Mouse (Mus musculus): ENCODE measurements around the gene Lzic. TPM values are rescaled to one million over a fixed set of nuclear protein-coding genes. Genes with fewer than 3 reads are reported as not detected.

Lzic gene
- polyA plus RNA-seq, 1 experiment from 2014 or later = 61.5 TPM

DNA sequence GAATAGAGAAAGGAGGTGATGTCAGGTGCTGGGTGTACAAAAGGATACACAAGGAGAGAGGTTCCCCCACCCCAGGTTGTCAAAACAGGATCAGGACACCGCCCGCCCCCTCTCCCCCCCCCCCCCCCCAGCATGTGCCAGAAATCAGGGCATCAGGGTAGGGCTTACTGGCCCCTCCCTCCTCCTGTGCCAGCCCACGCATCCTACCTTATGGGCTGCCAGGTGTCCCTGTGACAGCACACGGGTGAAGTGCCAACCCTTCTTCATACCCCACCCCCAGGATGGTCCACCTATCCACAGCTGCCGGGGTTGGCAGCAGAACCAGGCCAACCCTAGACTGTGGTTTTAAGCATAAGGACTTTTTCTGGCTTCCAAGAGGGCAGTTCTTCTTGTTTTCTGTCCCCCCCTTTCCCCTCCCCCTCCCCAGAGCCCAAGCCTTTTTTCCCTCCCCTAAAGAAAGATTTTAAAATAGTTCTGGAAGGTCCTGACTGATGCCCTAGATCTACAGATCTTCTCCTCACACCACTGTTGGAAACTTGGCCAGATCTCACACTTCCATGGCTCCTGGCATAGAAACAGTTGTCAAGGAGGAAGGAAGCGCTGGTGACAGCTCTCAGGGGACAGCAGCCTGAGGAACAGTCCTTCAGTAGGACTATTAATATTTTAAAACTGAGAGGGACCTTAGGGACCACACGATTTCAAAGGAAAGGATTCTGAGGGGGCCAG is 23.3 kb upstream of the Lzic start:
- WGBS = 78% methylated on average over 4 of the region's 7 CpGs
- DNase-seq (ENCODE audit: low spot score) = no peak

DNA sequence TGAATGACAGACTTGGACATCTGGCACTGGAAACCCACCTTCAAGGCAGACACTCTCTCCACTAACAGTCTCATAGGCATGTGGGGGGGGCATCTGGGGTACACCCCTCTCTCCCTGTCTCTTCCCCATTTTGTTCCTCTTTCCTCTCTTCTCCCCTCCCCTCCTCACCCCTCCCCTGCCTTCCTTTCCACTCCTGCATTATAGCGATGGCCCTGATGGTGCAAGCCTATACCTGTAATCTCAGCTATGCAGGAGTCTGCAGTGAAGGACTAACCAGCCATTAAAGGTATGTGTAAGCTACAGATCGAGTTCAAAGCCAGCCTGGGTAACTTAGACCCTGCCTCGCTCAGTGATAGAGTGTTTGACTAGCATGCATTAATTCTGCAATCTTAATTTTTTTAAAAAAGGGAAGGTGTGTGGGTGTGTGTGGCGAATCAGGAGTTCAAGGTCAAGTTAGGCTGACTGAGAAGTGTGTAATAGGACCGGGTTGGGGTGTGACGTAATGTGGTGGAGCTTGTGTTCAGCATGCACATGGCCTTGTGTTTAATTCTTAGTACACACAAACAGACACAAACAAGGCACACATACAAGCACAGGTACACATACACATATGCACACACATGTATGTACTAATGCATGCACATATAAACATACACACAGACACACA is 22.6 kb upstream of the Lzic start:
- Histone ChIP-seq H3K36me3 (ENCODE audit: control insufficient read depth, insufficient read depth, low read length) (no peaks in the 10 kb centered on the region), H3K4me3 (ENCODE audit: low read depth, low read length) (no peak overlapping the region), H3K4me1 (ENCODE audit: control insufficient read depth, insufficient read depth, low read length) (no peaks in the 10 kb centered on the region), H3K9me3 (ENCODE audit: control insufficient read depth, low read length) (no peaks in the 10 kb centered on the region), H3K4me2 (ENCODE audit: low read depth, severe bottlenecking) (no peak overlapping the region), H3K9ac (ENCODE audit: low read length) (no peak overlapping the region), H3K27ac (replicated peaks; ENCODE audit: low read depth, low read length) (no peak overlapping the region), H3K27me3 (ENCODE audit: control insufficient read depth, insufficient read depth, low read length) (no peaks in the 10 kb centered on the region)
- ATAC-seq (ENCODE audit: insufficient number of reproducible peaks, low FRiP score, low TSS enrichment, low read depth) (no peak), DNase-seq (ENCODE audit: low spot score) (no peak)
- 80% methylated on average over 6 of the region's 6 CpGs for WGBS

More for the DNA sequence above, 23.3 kb upstream of the Lzic start:
- H3K4me2 ChIP-seq (ENCODE audit: low read depth, severe bottlenecking) = no peak overlapping the region
- no peaks in the 10 kb centered on the region for H3K36me3 ChIP-seq (ENCODE audit: control insufficient read depth, insufficient read depth, low read length)
- H3K9ac ChIP-seq (ENCODE audit: low read length) = no peak overlapping the region
- no peak for ATAC-seq (ENCODE audit: insufficient number of reproducible peaks, low FRiP score, low TSS enrichment, low read depth)
- no peak overlapping the region for H3K4me3 ChIP-seq (ENCODE audit: low read depth, low read length)
- H3K4me1 ChIP-seq (ENCODE audit: control insufficient read depth, insufficient read depth, low read length) = no peaks in the 10 kb centered on the region
- H3K27me3 ChIP-seq (ENCODE audit: control insufficient read depth, insufficient read depth, low read length) = no peaks in the 10 kb centered on the region
- H3K9me3 ChIP-seq (ENCODE audit: control insufficient read depth, low read length) = no peaks in the 10 kb centered on the region
- no peak overlapping the region for H3K27ac ChIP-seq (replicated peaks; ENCODE audit: low read depth, low read length)

DNA sequence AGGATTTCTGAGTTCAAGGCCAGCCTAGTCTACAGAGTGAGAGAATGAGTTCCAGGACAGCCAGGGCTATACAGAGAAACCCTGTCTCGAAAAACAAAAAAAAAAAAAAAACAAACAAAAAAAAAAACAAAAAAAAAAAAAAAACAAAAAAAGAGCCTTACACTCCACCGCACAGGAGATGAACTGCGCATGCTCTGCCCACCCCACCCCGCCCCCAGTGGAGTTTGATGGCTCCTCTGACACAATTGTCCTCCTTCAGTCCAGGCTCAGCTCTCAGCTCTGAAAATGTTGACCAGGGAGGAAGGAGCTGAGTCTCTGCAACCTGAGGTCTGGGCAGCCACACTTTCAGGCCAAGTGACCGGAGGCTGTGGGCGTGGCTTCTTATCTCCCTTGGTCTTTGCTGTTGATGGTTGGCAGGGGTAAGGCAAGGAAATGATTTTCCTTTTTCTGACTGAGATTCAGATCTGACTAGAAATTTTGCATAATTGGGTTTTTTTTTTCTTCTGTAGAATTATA is 21.5 kb upstream of the Lzic start:
- Histone ChIP-seq H3K27me3 (ENCODE audit: control insufficient read depth, insufficient read depth, low read length) (no peaks in the 10 kb centered on the region), H3K4me2 (ENCODE audit: low read depth, severe bottlenecking) (no peak overlapping the region), H3K36me3 (ENCODE audit: control insufficient read depth, insufficient read depth, low read length) (0 out of 2 replicates have a peak, but pooled peaks cover 2% of the 10 kb centered on the region), H3K4me3 (ENCODE audit: low read depth, low read length) (no peak overlapping the region), H3K9me3 (ENCODE audit: control insufficient read depth, low read length) (no peaks in the 10 kb centered on the region), H3K27ac (replicated peaks; ENCODE audit: low read depth, low read length) (no peak overlapping the region), H3K9ac (ENCODE audit: low read length) (no peak overlapping the region), H3K4me1 (ENCODE audit: control insufficient read depth, insufficient read depth, low read length) (no peaks in the 10 kb centered on the region)
- no peak for DNase-seq (ENCODE audit: low spot score)
- ATAC-seq (ENCODE audit: insufficient number of reproducible peaks, low FRiP score, low TSS enrichment, low read depth) = no peak
- WGBS = 76% methylated on average over 6 of the region's 6 CpGs

DNA sequence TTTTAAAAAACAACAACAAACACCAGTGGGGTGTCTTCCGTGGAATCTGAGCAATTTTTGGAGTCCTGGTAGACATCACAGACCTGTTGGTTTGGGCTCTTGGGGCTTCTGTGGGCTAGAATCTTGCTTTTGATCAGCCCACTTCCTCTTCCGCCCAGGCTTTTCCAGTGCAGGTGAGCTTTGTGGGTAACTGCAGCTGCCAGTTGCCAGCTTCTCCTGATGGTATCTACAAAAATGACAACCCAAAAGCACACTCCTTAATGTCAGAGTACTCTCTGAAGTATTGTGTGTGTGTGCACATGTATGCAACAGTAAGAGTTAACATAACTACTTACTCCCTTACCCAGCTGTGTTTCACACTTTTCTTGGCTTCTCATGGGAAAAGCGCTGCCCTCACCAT is 15.5 kb upstream of the Lzic start:
- Histone ChIP-seq H3K4me2 (ENCODE audit: low read depth, severe bottlenecking) (no peak overlapping the region), H3K36me3 (ENCODE audit: control insufficient read depth, insufficient read depth, low read length) (peaks cover 6% of the 10 kb centered on the region; the same call in 1 of the 2 replicates), H3K27me3 (ENCODE audit: control insufficient read depth, insufficient read depth, low read length) (no peaks in the 10 kb centered on the region), H3K9ac (ENCODE audit: low read length) (no peak overlapping the region), H3K4me1 (ENCODE audit: control insufficient read depth, insufficient read depth, low read length) (no peaks in the 10 kb centered on the region), H3K9me3 (ENCODE audit: control insufficient read depth, low read length) (no peaks in the 10 kb centered on the region), H3K27ac (replicated peaks; ENCODE audit: low read depth, low read length) (no peak overlapping the region), H3K4me3 (ENCODE audit: low read depth, low read length) (no peak overlapping the region)
- 95% methylated on average over 3 of the region's 3 CpGs for WGBS
- DNase-seq (ENCODE audit: low spot score) (no peak), ATAC-seq (ENCODE audit: insufficient number of reproducible peaks, low FRiP score, low TSS enrichment, low read depth) (no peak)

DNA sequence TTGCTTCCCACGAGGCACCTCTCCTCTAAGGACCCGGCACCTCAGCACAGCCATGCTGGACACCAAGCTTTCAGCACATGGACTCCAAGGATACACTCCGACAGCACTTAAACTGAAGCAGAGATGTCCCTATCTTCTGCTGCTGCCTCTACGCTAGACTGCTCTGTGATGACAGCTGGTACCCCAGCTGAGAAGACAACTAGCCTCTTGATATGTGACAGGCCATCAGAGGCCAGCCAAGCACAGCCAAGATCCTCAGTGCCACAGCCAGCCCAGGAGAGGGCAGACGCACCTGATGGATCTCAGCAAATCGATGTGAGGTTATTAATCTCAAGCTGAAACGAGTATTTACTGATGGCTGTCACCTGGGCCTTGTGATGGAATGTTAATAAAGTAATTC is 9.9 kb upstream of the Lzic start:
- H3K9me3 ChIP-seq (ENCODE audit: control insufficient read depth, low read length) = no peaks in the 10 kb centered on the region
- H3K27me3 ChIP-seq (ENCODE audit: control insufficient read depth, insufficient read depth, low read length) = no peaks in the 10 kb centered on the region
- no peak overlapping the region for H3K27ac ChIP-seq (replicated peaks; ENCODE audit: low read depth, low read length)
- 82% methylated on average over 7 of the region's 7 CpGs for WGBS
- ATAC-seq (ENCODE audit: insufficient number of reproducible peaks, low FRiP score, low TSS enrichment, low read depth) (no peak), DNase-seq (ENCODE audit: low spot score) (no peak)
- no peak overlapping the region for H3K4me2 ChIP-seq (ENCODE audit: low read depth, severe bottlenecking)
- H3K4me3 ChIP-seq (ENCODE audit: low read depth, low read length) = no peak overlapping the region
- H3K9ac ChIP-seq (ENCODE audit: low read length) = no peak overlapping the region
- peaks cover 3% of the 10 kb centered on the region; the same call in 1 of the 2 replicates for H3K36me3 ChIP-seq (ENCODE audit: control insufficient read depth, insufficient read depth, low read length)
- H3K4me1 ChIP-seq (ENCODE audit: control insufficient read depth, insufficient read depth, low read length) = no peaks in the 10 kb centered on the region

DNA sequence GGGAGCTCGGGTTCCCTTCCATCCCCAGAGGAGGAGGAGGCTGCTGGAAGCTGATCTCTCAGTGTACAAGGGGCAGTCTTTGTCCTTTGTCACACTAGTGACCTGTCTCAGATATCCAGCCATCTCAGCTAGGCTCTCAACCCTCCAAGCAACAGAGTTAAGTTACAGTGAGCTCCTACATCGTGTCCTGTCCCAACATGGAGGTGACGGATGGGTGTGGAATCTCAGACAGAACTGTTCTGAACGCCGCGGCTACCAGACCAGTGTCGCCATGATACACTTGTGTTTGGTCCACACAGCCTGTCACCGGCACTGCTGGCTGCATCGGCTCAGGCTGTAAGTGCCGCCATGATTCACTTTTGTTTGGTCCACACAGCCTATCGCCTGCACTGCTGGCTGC is 8.0 kb upstream of the Lzic start, which contains the start of gene Tmem274:
Tmem274 (plus strand) TSS at position 301 of the 400 bp plus-strand sequence.
- ATAC-seq (ENCODE audit: insufficient number of reproducible peaks, low FRiP score, low TSS enrichment, low read depth) = no peak
- no peaks in the 10 kb centered on the region for H3K4me1 ChIP-seq (ENCODE audit: control insufficient read depth, insufficient read depth, low read length)
- H3K4me2 ChIP-seq (ENCODE audit: low read depth, severe bottlenecking) = no peak within 1 kb of the TSS
- WGBS = 85% methylated on average over 11 of the region's 11 CpGs
- H3K27me3 ChIP-seq (ENCODE audit: control insufficient read depth, insufficient read depth, low read length) = no peaks in the 10 kb centered on the region
- no peak within 1 kb of the TSS for H3K27ac ChIP-seq (replicated peaks; ENCODE audit: low read depth, low read length)
- H3K36me3 ChIP-seq (ENCODE audit: control insufficient read depth, insufficient read depth, low read length) = peaks cover 3% of the 10 kb centered on the region; the same call in 1 of the 2 replicates
- H3K9me3 ChIP-seq (ENCODE audit: control insufficient read depth, low read length) = no peaks in the 10 kb centered on the region
- no peak within 1 kb of the TSS for H3K9ac ChIP-seq (ENCODE audit: low read length)
- DNase-seq (ENCODE audit: low spot score) = no peak
- no peak within 1 kb of the TSS for H3K4me3 ChIP-seq (ENCODE audit: low read depth, low read length)

DNA sequence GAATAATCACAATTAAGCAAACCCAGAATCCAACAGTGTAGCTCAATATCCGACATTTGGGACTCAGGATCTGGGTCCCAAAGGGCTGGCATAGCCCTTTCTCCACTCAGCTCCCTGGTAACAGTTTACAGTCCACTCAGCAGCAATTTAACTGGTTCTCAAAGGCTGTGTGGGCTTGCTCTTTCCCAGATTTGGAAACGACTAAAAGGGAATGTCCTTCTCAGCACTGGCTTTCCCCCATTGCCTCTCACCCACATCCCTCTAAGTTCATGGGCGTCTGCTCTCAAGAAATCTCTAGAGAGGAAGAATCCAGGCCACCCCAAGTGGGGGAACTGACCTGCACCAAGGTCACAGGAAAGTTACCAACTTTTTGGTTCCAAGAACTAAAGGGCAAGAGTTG is 463 bp upstream of the Lzic start:
- 58% methylated on average over 3 of the region's 3 CpGs for WGBS
- no peak for ATAC-seq (ENCODE audit: insufficient number of reproducible peaks, low FRiP score, low TSS enrichment, low read depth)

DNA sequence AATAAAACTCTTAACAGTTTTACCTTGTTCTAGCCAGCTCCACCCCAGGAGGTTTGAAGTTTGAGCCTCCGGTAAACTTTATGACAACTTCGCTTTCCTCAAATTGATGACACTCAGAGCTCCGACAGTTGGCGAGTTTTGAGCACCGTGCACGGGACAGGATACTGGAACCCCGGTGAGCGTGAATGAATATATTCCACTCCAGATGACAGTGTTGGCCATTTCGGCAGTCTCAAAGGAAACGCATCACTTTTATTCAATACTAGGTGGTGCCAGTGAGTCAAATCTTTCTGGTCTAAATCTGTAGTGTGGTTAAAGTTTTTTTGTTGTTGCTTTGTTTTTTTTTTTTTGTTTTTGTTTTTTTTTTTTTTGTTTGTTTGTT is 787 bp downstream of the Lzic start:
- H3K27ac ChIP-seq (replicated peaks; ENCODE audit: low read depth, low read length) = peak overlapping the region; percentile 72; the same call in 1 of the 2 replicates
- H3K4me3 ChIP-seq (ENCODE audit: low read depth, low read length) = peak overlapping the region; percentile 76
- peak overlapping the region; percentile 61 for H3K9ac ChIP-seq (ENCODE audit: low read length)
- H3K4me1 ChIP-seq (ENCODE audit: control insufficient read depth, insufficient read depth, low read length) = 0 out of 2 replicates have a peak, but pooled peaks cover 4% of the 10 kb centered on the region
- H3K36me3 ChIP-seq (ENCODE audit: control insufficient read depth, insufficient read depth, low read length) = peaks cover 16% of the 10 kb centered on the region
- ATAC-seq (ENCODE audit: insufficient number of reproducible peaks, low FRiP score, low TSS enrichment, low read depth) (0 out of 2 replicates have a peak, but pooled peaks have one; percentile 27), DNase-seq (ENCODE audit: low spot score) (peak; percentile 38)
- under 1% methylated on average over 10 of the region's 10 CpGs for WGBS
- H3K27me3 ChIP-seq (ENCODE audit: control insufficient read depth, insufficient read depth, low read length) = no peaks in the 10 kb centered on the region
- H3K4me2 ChIP-seq (ENCODE audit: low read depth, severe bottlenecking) = peak overlapping the region; percentile 67
- H3K9me3 ChIP-seq (ENCODE audit: control insufficient read depth, low read length) = no peaks in the 10 kb centered on the region

More for the DNA sequence above, 463 bp upstream of the Lzic start:
- H3K9ac ChIP-seq (ENCODE audit: low read length) = peak overlapping the region; percentile 61
- H3K9me3 ChIP-seq (ENCODE audit: control insufficient read depth, low read length) = no peaks in the 10 kb centered on the region
- peaks cover 11% of the 10 kb centered on the region for H3K36me3 ChIP-seq (ENCODE audit: control insufficient read depth, insufficient read depth, low read length)
- no peak for DNase-seq (ENCODE audit: low spot score)
- H3K27ac ChIP-seq (replicated peaks; ENCODE audit: low read depth, low read length) = no peak overlapping the region; the same call in 1 of the 2 replicates
- peak overlapping the region; percentile 67 for H3K4me2 ChIP-seq (ENCODE audit: low read depth, severe bottlenecking)
- no peaks in the 10 kb centered on the region for H3K27me3 ChIP-seq (ENCODE audit: control insufficient read depth, insufficient read depth, low read length)
- H3K4me1 ChIP-seq (ENCODE audit: control insufficient read depth, insufficient read depth, low read length) = 0 out of 2 replicates have a peak, but pooled peaks cover 4% of the 10 kb centered on the region
- H3K4me3 ChIP-seq (ENCODE audit: low read depth, low read length) = peak overlapping the region; percentile 76
